Mouse (Mus musculus) testis, adult 2 months (tissue): ENCODE measurements around the gene Znhit3. TPM values are rescaled to one million over a fixed set of nuclear protein-coding genes. Genes with fewer than 3 reads are reported as not detected.

ENCODE experiments used
- H3K27ac ChIP-seq: fragments of 200-500 bp; 2 replicates; pipeline ENCODE4 v1.5.1; 2012; ENCODE audit warnings: low read depth, low read length; ENCODE audit not compliant: control insufficient read depth, insufficient read depth
- H3K27me3 ChIP-seq: fragments of 200-500 bp; 2 replicates; pipeline ENCODE4 v1.6.1; 2012; ENCODE audit warnings: mild to moderate bottlenecking, low read length, moderate library complexity; ENCODE audit not compliant: control insufficient read depth, insufficient read depth
- H3K36me3 ChIP-seq: fragments of 200-500 bp; 2 replicates; pipeline ENCODE4 v1.6.1; 2012; ENCODE audit warnings: mild to moderate bottlenecking, low read length; ENCODE audit not compliant: control insufficient read depth, insufficient read depth
- H3K4me1 ChIP-seq: fragments of 200-500 bp; 2 replicates; pipeline ENCODE4 v1.6.1; 2012; ENCODE audit warnings: low read length; ENCODE audit not compliant: control insufficient read depth, insufficient read depth
- H3K4me3 ChIP-seq: fragments of 200-500 bp; 2 replicates; pipeline ENCODE4 v1.5.1; 2012; ENCODE audit warnings: low read depth, mild to moderate bottlenecking, low read length, moderate library complexity, mixed read lengths; ENCODE audit not compliant: control insufficient read depth
- CTCF ChIP-seq: fragments of 200-500 bp; IDR thresholded peaks from 2 replicates; pipeline ENCODE4 v1.5.1; 2012; ENCODE audit warnings: low read depth, mild to moderate bottlenecking, inconsistent platforms, low read length, moderate library complexity; ENCODE audit not compliant: control insufficient read depth, insufficient read depth, insufficient replicate concordance
- POLR2A ChIP-seq: fragments of 200-500 bp; IDR thresholded peaks from 2 replicates; pipeline ENCODE4 v1.6.1; 2012; ENCODE audit warnings: low read depth, mild to moderate bottlenecking, inconsistent platforms, low read length, moderate library complexity; ENCODE audit not compliant: control insufficient read depth
- polyA plus RNA-seq: library from polyadenylated mRNA; depleted of rRNA; stranded (reverse); fragments of >200 nt; gene quantifications from 2 replicates; pipeline ENCODE4 v1.2.3, GENCODE M21; 2012; rRNA removed

Znhit3 gene
- polyA plus RNA-seq, 1 experiment, result 45.3 TPM

- TF ChIP-seq CTCF (no peak), POLR2A (no peak)
- Histone ChIP-seq H3K4me1 (no peaks in the 10 kb centered on the region), H3K27ac (peak overlapping the region; percentile 93), H3K36me3 (no peaks in the 10 kb centered on the region; the same call in 1 of the 2 replicates), H3K4me3 (peak overlapping the region; percentile 100), H3K27me3 (no peaks in the 10 kb centered on the region)
Measured at GRCm38 (mm10) chr11:84871548-84872069, 44.6 kb downstream of the Znhit3 start.

- peak overlapping the region; percentile 100 for H3K4me3 ChIP-seq
- H3K36me3 ChIP-seq, result no peaks in the 10 kb centered on the region; the same call in 1 of the 2 replicates
- no peaks in the 10 kb centered on the region for H3K27me3 ChIP-seq
- TF ChIP-seq CTCF, result no peak
- no peak for TF ChIP-seq POLR2A
- H3K27ac ChIP-seq, result peak overlapping the region; percentile 93
- no peaks in the 10 kb centered on the region for H3K4me1 ChIP-seq
Measured at GRCm38 (mm10) chr11:84871046-84871445, 45.1 kb downstream of the Znhit3 start.

GRCm38 (mm10) chr11:84870337-84871043 is 45.7 kb downstream of the Znhit3 start, which contains the start of gene Ggnbp2:
Ggnbp2 (minus strand) TSS chr11:84870817.
- Histone ChIP-seq H3K27ac (peak within 1 kb of the TSS; percentile 100), H3K36me3 (no peaks in the 10 kb centered on the region; the same call in 1 of the 2 replicates), H3K27me3 (no peaks in the 10 kb centered on the region), H3K4me3 (peak within 1 kb of the TSS; percentile 100), H3K4me1 (no peaks in the 10 kb centered on the region)
- TF ChIP-seq POLR2A (peak; percentile 94), CTCF (no peak)

- H3K4me1 ChIP-seq, result no peaks in the 10 kb centered on the region
- no peaks in the 10 kb centered on the region; the same call in 1 of the 2 replicates for H3K36me3 ChIP-seq
- H3K4me3 ChIP-seq, result peak overlapping the region; percentile 95
- H3K27me3 ChIP-seq, result no peaks in the 10 kb centered on the region
- H3K27ac ChIP-seq, result peak overlapping the region; percentile 95
- TF ChIP-seq POLR2A (peak; percentile 85), CTCF (no peak)
Measured at GRCm38 (mm10) chr11:84869537-84870232, 46.5 kb downstream of the Znhit3 start.

- peak overlapping the region; percentile 95; the same call in 1 of the 2 replicates for H3K4me3 ChIP-seq
- no peaks in the 10 kb centered on the region for H3K27me3 ChIP-seq
- H3K4me1 ChIP-seq, result no peaks in the 10 kb centered on the region
- TF ChIP-seq CTCF (no peak), POLR2A (no peak)
- H3K36me3 ChIP-seq, result no peaks in the 10 kb centered on the region; the same call in 1 of the 2 replicates
- H3K27ac ChIP-seq, result peak overlapping the region; percentile 95
Measured at GRCm38 (mm10) chr11:84868786-84869259, 47.3 kb downstream of the Znhit3 start.

GRCm38 (mm10) chr11:84867586-84867985 is 48.6 kb downstream of the Znhit3 start:
- no peaks in the 10 kb centered on the region for H3K27me3 ChIP-seq
- no peaks in the 10 kb centered on the region for H3K36me3 ChIP-seq
- H3K4me1 ChIP-seq, result no peaks in the 10 kb centered on the region
- H3K27ac ChIP-seq, result no peak overlapping the region
- peak overlapping the region; percentile 25; the same call in 1 of the 2 replicates for H3K4me3 ChIP-seq
- TF ChIP-seq POLR2A (no peak), CTCF (no peak)

- Histone ChIP-seq H3K27ac (no peak overlapping the region), H3K27me3 (no peaks in the 10 kb centered on the region), H3K4me3 (no peak overlapping the region), H3K36me3 (no peaks in the 10 kb centered on the region), H3K4me1 (no peaks in the 10 kb centered on the region)
- TF ChIP-seq CTCF, result no peak
- no peak for TF ChIP-seq POLR2A
Measured at GRCm38 (mm10) chr11:84865268-84865667, 50.9 kb downstream of the Znhit3 start.

Other genes starting within 250 kb of the Znhit3 start
- gene Mrm1, start 96.9 kb downstream of the Znhit3 start, polyA plus RNA-seq, result 3.6 and 4.2 TPM in 2 replicates
- gene Dhrs11, start 87.4 kb downstream of the Znhit3 start, polyA plus RNA-seq, result 34.0 and 35.2 TPM in 2 replicates
- 274 and 308 TPM in 2 replicates for gene Ggnbp2, start 45.5 kb downstream of the Znhit3 start, polyA plus RNA-seq
- 24.5 and 24.7 TPM in 2 replicates for gene Myo19, start 36.2 kb downstream of the Znhit3 start, polyA plus RNA-seq
- 1.9 and 2.9 TPM in 2 replicates for gene Pigw, start 36.1 kb downstream of the Znhit3 start, polyA plus RNA-seq
- 2.4 and 4.0 TPM in 2 replicates for gene Car4, start 41.4 kb upstream of the Znhit3 start, polyA plus RNA-seq
- gene Usp32, start 223.8 kb upstream of the Znhit3 start, polyA plus RNA-seq, result 31.5 and 33.8 TPM in 2 replicates